Mouse (Mus musculus) heart, embryonic 13.5 days (tissue): ENCODE measurements around the gene Med1. TPM values are rescaled to one million over a fixed set of nuclear protein-coding genes. Genes with fewer than 3 reads are reported as not detected.
"Not testable (repeated sequence)": the region's sequence is repeated elsewhere in the genome, so short reads cannot be mapped to it uniquely, and the experiment has no call there.

Source experiments
- ATAC-seq: fragments of 200-750 bp; cut with Nextera tagmentation; 2 replicates; pipeline ENCODE4 v1.8.0; 2017; ENCODE audit warnings: moderate TSS enrichment; ENCODE audit not compliant: insufficient number of reproducible peaks, low FRiP score, low TSS enrichment; ENCODE audit errors: extremely low read depth
- H3K27ac ChIP-seq: fragments of 300-500 bp; sonication (generic); replicated peaks from 2 replicates; pipeline ENCODE4 v1.5.1; 2015; ENCODE audit warnings: moderate library complexity, mild to moderate bottlenecking, inconsistent platforms
- H3K27me3 ChIP-seq: fragments of 300-500 bp; sonication (generic); replicated peaks from 2 replicates; pipeline ENCODE4 v1.6.1; 2015; ENCODE audit warnings: mild to moderate bottlenecking, inconsistent platforms
- H3K36me3 ChIP-seq: fragments of 300-500 bp; sonication (generic); 2 replicates; pipeline ENCODE4 v1.6.1; 2015; ENCODE audit warnings: mild to moderate bottlenecking, inconsistent platforms
- H3K4me1 ChIP-seq: fragments of 300-500 bp; sonication (generic); 2 replicates; pipeline ENCODE4 v1.6.1; 2015; ENCODE audit warnings: inconsistent platforms
- H3K4me2 ChIP-seq: fragments of 300-500 bp; sonication (generic); 2 replicates; pipeline ENCODE4 v1.6.1; 2015; ENCODE audit warnings: inconsistent platforms, mild to moderate bottlenecking, moderate library complexity
- H3K4me3 ChIP-seq: fragments of 300-500 bp; sonication (generic); 2 replicates; pipeline ENCODE4 v1.5.1; 2015; ENCODE audit warnings: moderate library complexity, mild to moderate bottlenecking, inconsistent platforms
- H3K9ac ChIP-seq: fragments of 300-500 bp; sonication (generic); 2 replicates; pipeline ENCODE4 v1.6.1; 2015; ENCODE audit warnings: inconsistent platforms, mild to moderate bottlenecking, moderate library complexity
- H3K9me3 ChIP-seq: fragments of 300-500 bp; sonication (generic); 2 replicates; pipeline ENCODE4 v1.6.1; 2016; ENCODE audit warnings: inconsistent platforms
- WGBS: fragments of 180-500 bp; shearing (Covaris S2); methylation state at CpG from one replicate; pipeline ENCODE4 v1.1.7; 2015; ENCODE audit warnings: mixed read lengths; 5-methylcytosine and 5-hydroxymethylcytosine counted together
- polyA plus RNA-seq: library from polyadenylated mRNA; unstranded; fragments of >200 nt; fragmentation: Nextera tagmentation; extraction: Ambion mirVana; gene quantifications from 2 replicates; pipeline ENCODE4 v1.2.1, GENCODE M21; 2015

The Med1 gene
- polyA plus RNA-seq, 1 experiment from 2014 or later: 38.1 TPM

DNA sequence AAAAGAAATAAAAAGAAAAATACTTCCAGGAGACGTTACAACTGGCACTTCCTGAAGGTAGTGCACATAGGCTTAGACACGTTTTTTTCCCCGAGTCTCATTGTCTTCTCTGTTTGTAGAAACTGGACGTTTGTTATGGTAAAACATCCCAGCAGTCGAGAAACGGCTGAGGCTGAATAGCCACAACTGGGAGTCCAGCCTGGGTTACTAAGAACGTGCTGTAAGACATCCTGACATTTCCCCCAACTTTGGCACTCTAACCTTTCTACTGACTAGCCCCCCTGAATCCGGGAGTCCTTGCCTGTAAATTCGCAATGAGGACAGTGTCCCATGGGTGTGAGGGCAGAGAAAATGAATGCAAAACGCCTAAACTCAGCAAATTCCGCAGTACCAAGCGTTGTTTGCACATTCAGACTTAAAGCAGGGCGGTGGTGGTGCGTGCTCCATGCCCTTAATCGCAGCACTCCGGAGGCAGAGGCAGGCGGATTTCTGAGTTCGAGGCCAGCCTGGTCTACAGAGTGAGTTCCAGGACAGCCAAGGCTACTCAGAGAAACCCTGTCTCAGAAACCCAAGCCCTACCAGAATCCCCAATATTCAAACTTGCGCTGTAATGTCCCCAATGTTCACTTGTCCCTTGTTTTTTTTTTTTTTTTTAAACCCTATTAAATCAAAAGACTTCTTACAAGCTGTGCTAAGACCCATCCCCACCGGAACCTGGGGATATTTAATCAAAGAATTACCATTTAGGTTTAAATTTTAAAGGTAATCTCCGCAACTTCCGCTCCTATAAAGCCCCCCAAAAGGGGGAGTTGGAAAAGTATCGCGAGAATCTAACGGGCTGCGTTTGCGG lies 8.9 kb upstream of the Med1 start:
- H3K9me3 ChIP-seq: no peaks in the 10 kb centered on the region
- ATAC-seq: no peak
- 2% methylated on average over 27 of the region's 27 CpGs for WGBS
- H3K4me2 ChIP-seq: peak overlapping the region; percentile 87
- H3K4me1 ChIP-seq: peaks cover 17% of the 10 kb centered on the region
- H3K36me3 ChIP-seq: peaks cover 7% of the 10 kb centered on the region
- peak overlapping the region; percentile 97 for H3K4me3 ChIP-seq
- H3K9ac ChIP-seq: peak overlapping the region; percentile 88
- peaks cover 3% of the 10 kb centered on the region; the same call in 1 of the 2 replicates for H3K27me3 ChIP-seq
- H3K27ac ChIP-seq: peak overlapping the region; percentile 100

DNA sequence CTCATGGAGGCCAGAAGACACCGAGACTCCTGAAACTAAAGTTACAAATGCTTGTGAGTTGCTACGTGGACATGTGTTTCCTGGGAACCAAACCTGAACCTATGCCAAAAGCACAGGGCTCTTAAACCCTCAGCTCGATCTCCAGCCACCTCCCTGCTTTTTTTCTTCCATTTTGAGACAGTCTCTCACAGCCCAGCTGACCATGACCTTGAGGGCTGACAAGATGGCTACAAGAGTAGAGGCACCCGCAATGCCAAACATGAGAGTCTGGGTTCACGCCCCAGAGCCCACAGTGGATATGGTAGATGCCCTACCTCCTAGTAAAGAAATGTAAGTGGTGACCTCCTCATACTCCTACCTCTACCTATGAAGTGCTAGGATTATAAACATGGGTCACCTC lies 2.3 kb downstream of the Med1 start:
- H3K9me3 ChIP-seq: no peaks in the 10 kb centered on the region
- WGBS: 77% methylated on average over 5 of the region's 5 CpGs
- no peak overlapping the region for H3K9ac ChIP-seq
- no peak overlapping the region for H3K4me3 ChIP-seq
- H3K4me2 ChIP-seq: no peak overlapping the region
- H3K4me1 ChIP-seq: peaks cover 21% of the 10 kb centered on the region
- no peak for ATAC-seq
- no peaks in the 10 kb centered on the region for H3K27me3 ChIP-seq
- H3K27ac ChIP-seq: no peak overlapping the region
- peaks cover 41% of the 10 kb centered on the region for H3K36me3 ChIP-seq

DNA sequence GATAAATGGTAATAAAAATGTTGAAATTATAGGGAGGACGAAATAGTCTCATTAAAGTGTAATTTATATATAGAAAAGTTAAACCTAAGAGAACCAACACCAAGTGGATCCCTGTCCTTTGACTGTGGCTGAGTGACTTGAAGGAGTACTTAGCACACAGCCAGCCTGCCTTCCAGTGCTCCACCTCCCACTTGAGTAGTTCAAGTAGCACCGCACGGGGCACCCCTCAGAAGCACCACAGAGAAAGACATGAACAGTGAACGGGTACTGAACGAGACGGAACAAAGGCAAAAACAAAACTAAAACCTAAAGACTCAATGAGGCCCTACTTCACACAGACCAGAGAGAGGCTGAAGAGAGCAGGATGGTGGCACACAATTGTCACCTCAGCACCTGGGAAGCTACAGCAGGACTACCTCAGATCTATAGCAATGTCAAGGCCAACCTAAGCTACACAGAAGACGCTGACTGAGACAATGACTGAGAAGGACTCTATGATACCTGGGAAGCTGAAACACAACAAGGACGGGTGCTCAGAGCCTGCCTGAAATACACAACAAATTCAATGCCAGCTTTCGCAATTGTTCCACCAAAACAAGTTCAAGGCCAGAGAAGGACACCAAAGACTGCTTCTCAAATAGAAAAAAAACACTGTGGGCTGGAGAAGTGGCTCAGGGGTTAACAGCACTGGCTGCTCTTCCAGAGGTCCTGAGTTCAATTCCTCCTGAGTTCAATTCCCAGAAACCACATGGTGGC lies 5.3 kb downstream of the Med1 start:
- Histone ChIP-seq H3K27ac (no peak overlapping the region), H3K9ac (no peak overlapping the region), H3K4me2 (no peak overlapping the region), H3K27me3 (no peaks in the 10 kb centered on the region), H3K36me3 (peaks cover 71% of the 10 kb centered on the region), H3K4me3 (no peak overlapping the region), H3K9me3 (no peaks in the 10 kb centered on the region), H3K4me1 (peaks cover 16% of the 10 kb centered on the region)
- ATAC-seq: no peak
- WGBS: 88% methylated on average over 9 of the region's 9 CpGs

DNA sequence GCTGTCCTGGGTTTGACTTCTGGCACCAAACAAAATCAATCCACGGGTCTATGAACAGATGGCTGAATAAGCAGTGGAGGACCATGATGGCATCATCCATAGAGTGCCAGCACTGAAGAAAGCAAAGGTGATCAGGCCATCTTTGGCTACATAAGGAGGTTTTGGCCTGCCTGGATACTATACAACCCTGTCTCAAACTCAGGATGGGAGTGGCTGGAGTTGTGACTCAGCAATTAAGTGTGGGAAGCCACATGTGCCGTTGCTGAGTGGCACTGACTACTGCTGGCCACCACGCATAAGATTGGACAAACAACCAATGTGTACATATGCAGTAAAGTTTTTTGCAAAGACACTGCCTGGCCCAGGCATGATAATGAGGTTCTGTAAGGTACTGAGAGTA lies 10.9 kb downstream of the Med1 start:
- H3K9ac ChIP-seq, H3K27me3 ChIP-seq, H3K9me3 ChIP-seq, H3K4me2 ChIP-seq, H3K4me1 ChIP-seq, ATAC-seq, H3K4me3 ChIP-seq, H3K27ac ChIP-seq: not testable (repeated sequence)
- H3K36me3 ChIP-seq: peaks cover 93% of the 10 kb centered on the region
- WGBS: 92% methylated on average over 3 of the region's 3 CpGs

DNA sequence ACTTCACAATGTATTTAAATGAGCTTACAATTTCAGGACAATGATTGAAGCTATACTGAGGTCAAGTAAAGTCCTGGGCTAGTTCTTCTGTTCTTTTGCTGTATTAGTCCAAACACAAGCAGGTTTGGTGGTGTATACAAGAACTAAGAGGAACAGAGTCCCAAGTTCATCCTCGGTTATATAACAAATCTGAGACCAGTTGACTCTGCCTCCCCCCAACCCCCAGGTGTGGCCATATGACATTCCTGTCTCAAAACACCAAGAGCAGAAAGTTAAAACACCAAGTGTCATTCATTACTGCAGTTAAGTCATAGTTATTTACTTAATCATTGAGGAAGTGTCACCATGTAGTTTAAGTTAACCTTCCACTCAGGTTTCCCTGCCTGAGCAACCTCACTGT lies 24.7 kb downstream of the Med1 start:
- H3K4me2 ChIP-seq: no peak overlapping the region
- WGBS: 79% methylated on average over 1 of the region's 1 CpGs
- no peak overlapping the region for H3K9ac ChIP-seq
- no peak overlapping the region for H3K27ac ChIP-seq
- no peak overlapping the region for H3K4me3 ChIP-seq
- no peak for ATAC-seq
- H3K4me1 ChIP-seq: no peaks in the 10 kb centered on the region
- H3K27me3 ChIP-seq: no peaks in the 10 kb centered on the region
- H3K9me3 ChIP-seq: no peaks in the 10 kb centered on the region
- H3K36me3 ChIP-seq: peaks cover 94% of the 10 kb centered on the region

DNA sequence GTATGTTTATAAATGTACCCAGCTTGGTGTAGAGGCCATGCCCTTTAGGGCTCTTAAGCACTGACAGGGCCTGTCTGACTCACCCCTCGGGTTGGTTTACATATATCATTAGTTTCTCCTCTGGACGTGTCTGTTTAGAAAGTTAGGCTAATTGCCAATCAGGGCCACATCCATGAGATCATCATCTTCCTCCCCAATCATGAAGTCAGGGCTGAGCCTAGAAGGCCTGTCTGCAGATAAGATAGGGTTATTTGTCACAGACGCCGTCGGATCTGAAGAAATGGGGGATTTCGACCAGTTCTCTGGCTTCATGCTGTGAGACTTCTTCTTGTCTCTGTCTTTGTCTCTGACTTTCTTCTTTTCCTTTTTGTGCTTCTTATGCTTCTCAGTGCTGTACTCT lies 38.0 kb downstream of the Med1 start:
- Histone ChIP-seq H3K4me3 (no peak overlapping the region), H3K9me3 (no peaks in the 10 kb centered on the region), H3K36me3 (peaks cover 62% of the 10 kb centered on the region), H3K4me2 (no peak overlapping the region), H3K9ac (no peak overlapping the region), H3K4me1 (peaks cover 3% of the 10 kb centered on the region; the same call in 1 of the 2 replicates), H3K27ac (no peak overlapping the region), H3K27me3 (no peaks in the 10 kb centered on the region)
- no peak for ATAC-seq
- 60% methylated on average over 6 of the region's 6 CpGs for WGBS

DNA sequence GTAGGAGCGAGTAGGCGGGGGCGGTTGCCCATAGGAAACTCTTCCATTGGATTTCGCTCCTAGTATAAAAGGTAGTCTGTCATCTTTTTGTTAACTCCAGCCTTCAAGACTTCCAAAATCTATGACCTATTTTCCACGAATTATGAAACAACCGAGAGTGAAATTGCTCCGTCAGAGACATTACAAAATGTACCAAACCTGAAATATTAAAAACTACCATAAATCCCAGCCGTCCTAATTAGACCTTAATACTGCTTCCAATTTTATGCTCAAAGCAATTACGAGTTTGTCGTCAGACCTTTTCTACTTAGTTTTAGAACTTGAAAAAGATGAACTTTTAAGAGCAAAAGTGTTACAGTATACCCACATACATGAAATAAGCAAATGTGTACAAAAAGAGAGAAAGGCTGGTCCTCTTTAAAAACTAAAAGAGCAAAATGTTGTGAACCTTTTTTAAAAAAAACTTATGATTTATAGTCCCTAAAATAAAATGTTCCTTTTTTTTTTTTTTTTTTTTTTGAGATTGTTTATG lies 42.4 kb downstream of the Med1 start:
- H3K27me3 ChIP-seq: no peaks in the 10 kb centered on the region
- WGBS: 8% methylated on average over 10 of the region's 10 CpGs
- H3K9me3 ChIP-seq: no peaks in the 10 kb centered on the region
- no peak overlapping the region for H3K9ac ChIP-seq
- no peak for ATAC-seq
- H3K27ac ChIP-seq: no peak overlapping the region
- peak overlapping the region; percentile 86 for H3K4me3 ChIP-seq
- peaks cover 26% of the 10 kb centered on the region for H3K4me1 ChIP-seq
- peak overlapping the region; percentile 96 for H3K4me2 ChIP-seq
- peaks cover 19% of the 10 kb centered on the region for H3K36me3 ChIP-seq

DNA sequence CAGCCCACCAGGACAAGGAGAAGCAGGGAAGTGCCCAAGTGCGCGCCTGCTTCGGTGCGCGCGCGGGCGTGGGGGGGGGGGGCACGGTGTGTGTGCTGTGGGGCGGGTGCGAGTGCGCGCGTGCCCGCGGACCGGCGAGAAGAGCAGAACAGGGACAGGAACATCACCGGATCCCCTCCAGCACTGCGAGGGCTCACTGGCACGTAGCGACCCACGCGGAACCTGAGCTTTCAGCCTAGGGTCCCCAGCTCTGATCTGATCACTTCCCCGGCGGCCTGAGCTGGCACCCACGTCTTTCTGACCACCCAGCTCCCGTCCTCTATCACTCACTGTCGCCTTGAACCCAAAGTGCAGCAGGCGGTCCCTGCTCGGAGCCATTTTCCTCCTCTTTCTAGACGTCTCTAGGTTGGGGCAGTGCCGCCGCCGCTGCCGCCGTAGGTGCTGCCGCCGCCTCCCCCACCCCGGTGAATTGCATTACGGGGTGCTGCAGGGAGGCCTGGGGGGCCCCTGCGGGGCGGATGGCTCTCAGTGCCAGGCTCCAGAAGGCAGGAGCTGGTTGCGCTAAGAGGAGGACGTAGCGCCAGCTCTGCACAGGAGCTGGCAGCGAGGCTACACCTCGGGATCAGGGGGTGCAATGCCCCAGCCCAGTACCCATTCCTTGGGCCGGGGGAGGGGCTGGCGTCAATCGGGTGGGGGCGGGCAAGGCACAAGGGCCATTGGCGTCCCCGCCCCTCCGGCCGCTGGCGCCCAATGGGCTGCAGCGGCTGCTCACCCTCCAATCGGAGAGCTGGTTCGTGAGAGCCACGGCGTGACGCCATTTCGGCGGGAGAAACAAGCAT lies 43.1 kb downstream of the Med1 start, which contains the start of gene Fbxl20:
Gene Fbxl20 (minus strand): TSS at position 618 of the 839 bp plus-strand sequence.
- peaks cover 26% of the 10 kb centered on the region for H3K4me1 ChIP-seq
- peak within 1 kb of the TSS; percentile 94 for H3K9ac ChIP-seq
- peak within 1 kb of the TSS; percentile 95 for H3K27ac ChIP-seq
- no peaks in the 10 kb centered on the region for H3K9me3 ChIP-seq
- peaks cover 13% of the 10 kb centered on the region for H3K36me3 ChIP-seq
- peak; percentile 76 for ATAC-seq
- no peaks in the 10 kb centered on the region for H3K27me3 ChIP-seq
- H3K4me2 ChIP-seq: peak within 1 kb of the TSS; percentile 96
- peak within 1 kb of the TSS; percentile 86 for H3K4me3 ChIP-seq
- under 1% methylated on average over 60 of the region's 65 CpGs for WGBS

DNA sequence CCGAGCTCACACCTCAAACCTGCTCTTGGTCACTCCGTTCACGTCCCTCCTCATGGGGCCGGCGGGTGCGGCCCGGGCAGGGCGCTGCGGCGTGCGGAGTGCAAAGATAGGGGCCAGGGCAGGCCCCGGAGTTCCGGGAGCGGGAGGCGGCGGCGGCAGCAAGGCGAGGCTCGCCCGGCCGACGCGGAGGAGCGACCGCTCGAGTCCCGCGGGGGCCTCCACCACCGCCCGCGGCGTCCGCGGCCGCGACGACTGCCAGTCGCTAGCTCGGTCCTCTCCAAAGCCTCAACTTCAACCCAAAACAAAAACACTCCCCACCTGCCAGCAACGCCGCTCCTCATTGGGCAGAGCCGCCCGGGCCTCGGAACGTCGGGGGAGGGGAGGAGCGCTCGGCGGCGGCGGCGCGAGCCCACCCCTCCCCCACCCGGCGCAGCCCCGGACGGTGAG lies 43.8 kb downstream of the Med1 start:
- peak overlapping the region; percentile 86 for H3K4me3 ChIP-seq
- no peaks in the 10 kb centered on the region for H3K27me3 ChIP-seq
- 1% methylated on average over 37 of the region's 57 CpGs for WGBS
- H3K4me1 ChIP-seq: peaks cover 26% of the 10 kb centered on the region
- peak overlapping the region; percentile 96 for H3K4me2 ChIP-seq
- peak overlapping the region; percentile 94 for H3K9ac ChIP-seq
- peak; percentile 80 for ATAC-seq
- peak overlapping the region; percentile 95 for H3K27ac ChIP-seq
- no peaks in the 10 kb centered on the region for H3K9me3 ChIP-seq
- H3K36me3 ChIP-seq: peaks cover 7% of the 10 kb centered on the region; the same call in 1 of the 2 replicates

DNA sequence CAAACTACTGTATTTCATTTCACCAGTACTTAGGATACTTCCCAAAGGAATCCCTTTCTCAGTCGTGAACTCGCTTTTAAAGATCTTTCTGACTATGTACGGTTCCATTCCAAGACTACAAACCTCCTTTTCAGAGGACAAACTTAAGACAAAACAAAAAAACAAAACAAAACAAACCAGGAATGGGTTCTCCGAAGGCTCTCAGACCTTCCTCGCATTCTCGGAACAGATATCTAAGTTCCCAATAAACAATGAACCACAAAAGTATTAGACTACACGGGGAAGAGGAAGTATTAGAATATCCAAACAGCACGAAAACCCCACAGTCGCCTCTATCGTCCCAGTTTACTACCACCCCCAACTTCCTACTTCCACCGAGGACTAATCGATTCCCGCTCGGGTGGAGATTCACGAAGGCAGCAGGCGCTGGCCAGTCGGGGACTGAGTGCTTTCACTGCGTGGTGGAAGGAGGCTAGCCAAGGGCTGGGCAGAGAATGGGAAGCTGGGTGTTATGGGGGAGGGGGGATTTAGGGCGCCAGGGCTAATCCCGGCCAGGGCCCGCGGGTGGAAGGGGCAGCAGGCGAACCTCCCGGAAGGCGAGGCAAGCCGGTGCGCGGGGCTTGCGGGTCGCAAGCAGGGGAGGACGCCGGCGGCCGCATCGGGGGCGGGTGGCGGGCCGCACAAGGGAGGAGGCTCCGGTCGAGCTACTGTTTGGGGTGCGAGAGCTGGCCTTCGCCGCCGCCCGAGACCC lies 44.4 kb downstream of the Med1 start:
- peak; percentile 38; the same call in 1 of the 2 replicates for ATAC-seq

More for the DNA sequence above, 44.4 kb downstream of the Med1 start:
- peak overlapping the region; percentile 86 for H3K4me3 ChIP-seq
- H3K9ac ChIP-seq: peak overlapping the region; percentile 94
- H3K4me1 ChIP-seq: peaks cover 26% of the 10 kb centered on the region
- H3K27ac ChIP-seq: peak overlapping the region; percentile 95
- H3K36me3 ChIP-seq: peaks cover 2% of the 10 kb centered on the region
- peak overlapping the region; percentile 96 for H3K4me2 ChIP-seq
- WGBS: 3% methylated on average over 37 of the region's 45 CpGs
- H3K27me3 ChIP-seq: no peaks in the 10 kb centered on the region
- H3K9me3 ChIP-seq: no peaks in the 10 kb centered on the region
